In genomic region chr19:59239124-59239817, GRCm38 (mm10) we compare ENCODE assay signal across 8 mouse cellular contexts. TPM values are rescaled to one million over a fixed set of nuclear protein-coding genes. Genes with fewer than 3 reads are reported as not detected.
DNase-seq lines count a peak whose midpoint lies in the region; ATAC-seq and TF ChIP-seq lines count a peak whose summit lies in the region.

No protein-coding gene starts in this region.

- no peak for TF ChIP-seq CTCF in gastrocnemius, adult 2 months (IDR thresholded peaks at IDR 0.05)
- no peak; the same call in none of the 2 replicates for TF ChIP-seq CTCF in left cerebral cortex, adult 2 months (IDR thresholded peaks at IDR 0.05)

- H3K4me3 ChIP-seq in gastrocnemius, adult 2 months: no peak overlapping the region
- H3K4me3 ChIP-seq in left cerebral cortex, adult 2 months: no peak overlapping the region

- peak; percentile 76 for DNase-seq in T-cell, adult 2 months (ENCODE audit: low spot score)
- DNase-seq in cerebellum, postnatal 36 days: peak; percentile 84 to 91
- peak; percentile 85 for DNase-seq in gastrocnemius, adult 2 months
- DNase-seq in induced T-regulatory cell, adult 2 months (ENCODE audit: low read depth): peak; percentile 85
- DNase-seq in left cerebral cortex, adult 2 months (ENCODE audit: extremely low spot score in 1 of 2, low spot score in 2 of 2): peak; percentile 83 to 91
- peak; percentile 79 to 87 for DNase-seq in right cerebral cortex, postnatal 10 days (ENCODE audit: low spot score in 2 of 2)
- peak; percentile 43 for DNase-seq in urinary bladder, postnatal 10 days (ENCODE audit: low spot score)

- ATAC-seq in megakaryocyte-erythroid progenitor cell, adult 5-6 weeks (replicated peaks; ENCODE audit: low FRiP score, low TSS enrichment, poor library complexity, severe bottlenecking): peak; percentile 84

- intact Hi-C loops in gastrocnemius, adult 2 months (cut with DNase I): loop anchor here (2.0 to 10.0 kb wide), 2 partner anchors 78 to 146 kb away; no protein-coding TSS in a partner anchor
- intact Hi-C loops in left cerebral cortex, adult 2 months (cut with DNase I): loop anchor here (1.0 to 2.0 kb wide), 2 partner anchors 76 to 146 kb away; no protein-coding TSS in a partner anchor

- no peak overlapping the region for H3K27ac ChIP-seq in gastrocnemius, adult 2 months
- no peak overlapping the region for H3K27ac ChIP-seq in left cerebral cortex, adult 2 months

RNA-seq across cellular contexts. Expression of gene Kcnk18, which starts 20.3 kb away (rescaled TPM):
- total RNA-seq in gastrocnemius, adult 2 months (2021): not detected
- not detected for total RNA-seq in left cerebral cortex, adult 2 months (2021)
- not detected in 2 replicates for total RNA-seq in megakaryocyte-erythroid progenitor cell, adult 5-6 weeks (2014; fragmentation: Nextera tagmentation)
- total RNA-seq in megakaryocyte-erythroid progenitor cell, adult 5-6 weeks (2017): not detected in 2 replicates

RNA-seq across cellular contexts. Expression of gene Slc18a2, which starts 21.4 kb away (rescaled TPM):
- under 1 TPM; 0.08 to 0.10 TPM for total RNA-seq in gastrocnemius, adult 2 months (2021)
- under 1 TPM in 1 of 2 experiments, not detected in 1; 0.37 TPM for total RNA-seq in left cerebral cortex, adult 2 months (2021)
- 14.8 and 19.7 TPM in 2 replicates for total RNA-seq in megakaryocyte-erythroid progenitor cell, adult 5-6 weeks (2014; fragmentation: Nextera tagmentation)
- 11.3 and 26.0 TPM in 2 replicates for total RNA-seq in megakaryocyte-erythroid progenitor cell, adult 5-6 weeks (2017)

Comparison
In these comparisons a context has a peak if more than half of its experiments do, and no peak if none do; other contexts are left out.
1. RNA of gene Slc18a2, which starts 21.4 kb away (total RNA-seq): 11.3 to 26.0 TPM in megakaryocyte-erythroid progenitor cell, adult 5-6 weeks; 0.37 TPM in left cerebral cortex, adult 2 months and 0.08 to 0.10 TPM in gastrocnemius, adult 2 months; every median in the first group is over 4 times any median in the second.
2. Peak in every context shown above with its lines, with median percentiles within 50 percentile points of each other: DNase-seq.